Mouse (Mus musculus) stomach, embryonic 14.5 days (tissue): Measurements from ENCODE around the gene Fos. TPM values are rescaled to one million over a fixed set of nuclear protein-coding genes. Genes with fewer than 3 reads are reported as not detected.

ENCODE experiments used
- ATAC-seq: fragments of 200-750 bp; cut with Nextera tagmentation; 2 replicates; pipeline ENCODE4 v1.8.0; 2017; ENCODE audit warnings: low read depth, moderate TSS enrichment; ENCODE audit not compliant: insufficient number of reproducible peaks, insufficient read depth, low FRiP score
- H3K27ac ChIP-seq: fragments of 300-500 bp; sonication (generic); 2 replicates; pipeline ENCODE4 v1.5.1; 2014; ENCODE audit warnings: mild to moderate bottlenecking, low read length, moderate library complexity, mixed read lengths
- H3K27me3 ChIP-seq: fragments of 300-500 bp; sonication (generic); 2 replicates; pipeline ENCODE4 v1.6.1; 2014; ENCODE audit warnings: low read length, control low read depth, mixed read lengths; ENCODE audit not compliant: control insufficient read depth, insufficient read depth
- H3K36me3 ChIP-seq: fragments of 300-500 bp; sonication (generic); 2 replicates; pipeline ENCODE4 v1.6.1; 2014; ENCODE audit warnings: mild to moderate bottlenecking, control low read depth, low read length, moderate library complexity, mixed read lengths; ENCODE audit not compliant: control insufficient read depth, insufficient read depth
- H3K4me1 ChIP-seq: fragments of 300-500 bp; sonication (generic); 2 replicates; pipeline ENCODE4 v1.6.1; 2014; ENCODE audit warnings: low read length, control low read depth, mixed read lengths; ENCODE audit not compliant: control insufficient read depth, insufficient read depth
- H3K4me2 ChIP-seq: fragments of 300-500 bp; sonication (generic); replicated peaks from 2 replicates; pipeline ENCODE4 v1.6.1; 2014; ENCODE audit warnings: low read depth, low read length, control low read depth
- H3K4me3 ChIP-seq: fragments of 300-500 bp; sonication (generic); 2 replicates; pipeline ENCODE4 v1.5.1; 2014; ENCODE audit warnings: low read depth, low read length, control low read depth
- H3K9ac ChIP-seq: fragments of 300-500 bp; sonication (generic); replicated peaks from 2 replicates; pipeline ENCODE4 v1.6.1; 2014; ENCODE audit warnings: low read depth, mild to moderate bottlenecking, control low read depth, low read length, moderate library complexity, mixed read lengths
- H3K9me3 ChIP-seq: fragments of 300-500 bp; sonication (generic); 2 replicates; pipeline ENCODE4 v1.6.1; 2016; ENCODE audit warnings: low read depth, low read length, control low read depth; ENCODE audit not compliant: control insufficient read depth
- WGBS: fragments of 180-500 bp; shearing (Covaris S2); extraction: QIAGEN DNeasy Blood & Tissue Kit; methylation state at CpG from one replicate; pipeline ENCODE4 v1.1.7; 2014; 5-methylcytosine and 5-hydroxymethylcytosine counted together
- polyA plus RNA-seq: library from polyadenylated mRNA; unstranded; fragments of >200 nt; fragmentation: Nextera tagmentation; extraction: Ambion mirVana; gene quantifications from 2 replicates; pipeline ENCODE4 v1.2.1, GENCODE M21; 2014

The Fos gene
- polyA plus RNA-seq, 1 experiment from 2014 or later, result 8.6 TPM

DNA sequence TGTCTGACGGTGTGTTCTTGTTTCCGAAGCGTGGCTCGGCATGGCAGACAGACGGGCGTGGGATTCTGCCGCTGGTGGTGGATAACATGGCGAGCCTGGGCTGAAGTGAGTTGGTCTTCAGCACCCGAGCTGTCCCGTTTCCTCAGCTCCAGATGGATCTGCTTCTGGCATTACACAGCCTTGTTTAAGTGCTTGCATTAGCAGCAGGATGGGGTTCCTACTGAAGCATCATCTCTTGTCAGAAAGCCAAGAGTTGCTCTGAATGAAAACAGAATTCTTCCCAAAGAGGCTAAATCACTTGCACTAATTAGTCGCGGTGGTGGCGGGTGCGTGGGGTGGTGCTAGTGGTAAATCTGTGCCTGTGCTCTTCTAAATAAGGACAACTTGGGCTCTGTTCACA lies 5.8 kb upstream of the Fos start:
- no peak overlapping the region for H3K4me2 ChIP-seq
- peaks cover 8% of the 10 kb centered on the region; the same call in 1 of the 2 replicates for H3K4me1 ChIP-seq
- no peaks in the 10 kb centered on the region for H3K36me3 ChIP-seq
- H3K27me3 ChIP-seq, result no peaks in the 10 kb centered on the region
- H3K27ac ChIP-seq, result no peak overlapping the region
- H3K9me3 ChIP-seq, result no peaks in the 10 kb centered on the region
- H3K9ac ChIP-seq, result no peak overlapping the region
- 73% methylated on average over 14 of the region's 14 CpGs for WGBS
- H3K4me3 ChIP-seq, result no peak overlapping the region
- no peak for ATAC-seq

DNA sequence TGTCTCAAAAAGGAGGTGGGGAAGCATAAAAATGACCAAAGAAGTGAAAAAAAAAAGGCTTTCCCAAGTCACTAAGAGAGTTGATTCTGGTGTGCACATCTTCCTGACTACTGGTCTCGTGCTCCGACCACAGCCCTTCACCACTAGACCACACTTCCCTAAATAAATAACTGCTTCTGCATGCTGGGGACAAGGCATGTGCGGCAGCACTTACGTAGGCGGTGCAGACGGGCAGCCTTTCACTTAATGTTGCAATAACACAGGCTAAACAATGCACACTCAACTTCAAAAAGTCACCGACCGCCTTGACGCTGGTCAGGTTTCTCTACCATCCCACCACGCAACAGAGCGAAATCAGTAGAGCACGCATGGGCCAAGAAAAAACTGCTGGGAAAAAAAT lies 5.0 kb upstream of the Fos start:
- no peak for ATAC-seq
- H3K4me1 ChIP-seq, result peaks cover 8% of the 10 kb centered on the region; the same call in 1 of the 2 replicates
- no peaks in the 10 kb centered on the region for H3K9me3 ChIP-seq
- no peak overlapping the region for H3K27ac ChIP-seq
- H3K4me3 ChIP-seq, result no peak overlapping the region
- no peak overlapping the region for H3K9ac ChIP-seq
- 77% methylated on average over 12 of the region's 12 CpGs for WGBS
- H3K4me2 ChIP-seq, result no peak overlapping the region
- H3K27me3 ChIP-seq, result no peaks in the 10 kb centered on the region
- H3K36me3 ChIP-seq, result no peaks in the 10 kb centered on the region

DNA sequence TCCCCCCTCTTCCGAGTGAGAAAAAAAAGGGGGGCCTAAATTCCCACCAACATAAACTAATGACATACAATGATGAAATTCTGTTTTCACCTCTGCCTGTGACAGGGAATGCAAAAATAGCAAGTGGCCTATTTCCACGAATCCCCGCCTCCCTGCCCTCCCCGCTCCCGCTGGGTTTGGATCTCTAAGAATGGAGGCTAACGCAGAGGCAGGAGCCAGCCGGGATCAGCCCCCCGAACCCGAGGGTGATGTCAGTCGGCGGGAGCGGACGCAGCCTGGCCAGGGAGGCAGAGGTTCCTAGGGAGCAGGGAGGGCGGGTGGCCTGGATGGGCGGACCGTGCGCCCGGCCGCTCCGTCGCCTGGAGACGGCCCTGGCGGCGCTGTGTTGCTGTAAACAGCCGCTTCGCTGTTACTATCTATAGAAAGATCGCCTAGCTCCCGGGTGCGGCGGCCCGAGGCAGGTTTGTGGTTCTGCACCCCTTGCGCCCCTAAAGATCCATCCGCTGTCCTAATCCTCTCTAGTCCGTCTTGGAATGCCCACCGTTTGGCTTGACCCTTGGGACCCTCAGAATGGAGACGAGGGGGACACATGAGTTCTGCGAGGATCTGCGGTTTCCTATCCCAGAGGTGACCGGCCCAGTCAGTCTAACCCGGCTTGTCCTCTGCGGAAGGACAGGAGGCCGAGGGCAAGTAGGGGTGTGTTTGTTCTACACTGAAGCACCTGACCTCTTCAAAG lies 1.6 kb upstream of the Fos start:
- peak overlapping the region; percentile 56 for H3K4me3 ChIP-seq
- WGBS, result under 1% methylated on average over 42 of the region's 42 CpGs
- peak overlapping the region; percentile 25; the same call in 1 of the 2 replicates for H3K9ac ChIP-seq
- peak; percentile 11; the same call in 1 of the 2 replicates for ATAC-seq
- H3K27me3 ChIP-seq, result peaks cover 3% of the 10 kb centered on the region; the same call in 1 of the 2 replicates
- peak overlapping the region; percentile 59 for H3K27ac ChIP-seq
- H3K36me3 ChIP-seq, result no peaks in the 10 kb centered on the region
- peaks cover 8% of the 10 kb centered on the region; the same call in 1 of the 2 replicates for H3K4me1 ChIP-seq
- peak overlapping the region; percentile 99 for H3K4me2 ChIP-seq
- no peaks in the 10 kb centered on the region for H3K9me3 ChIP-seq

DNA sequence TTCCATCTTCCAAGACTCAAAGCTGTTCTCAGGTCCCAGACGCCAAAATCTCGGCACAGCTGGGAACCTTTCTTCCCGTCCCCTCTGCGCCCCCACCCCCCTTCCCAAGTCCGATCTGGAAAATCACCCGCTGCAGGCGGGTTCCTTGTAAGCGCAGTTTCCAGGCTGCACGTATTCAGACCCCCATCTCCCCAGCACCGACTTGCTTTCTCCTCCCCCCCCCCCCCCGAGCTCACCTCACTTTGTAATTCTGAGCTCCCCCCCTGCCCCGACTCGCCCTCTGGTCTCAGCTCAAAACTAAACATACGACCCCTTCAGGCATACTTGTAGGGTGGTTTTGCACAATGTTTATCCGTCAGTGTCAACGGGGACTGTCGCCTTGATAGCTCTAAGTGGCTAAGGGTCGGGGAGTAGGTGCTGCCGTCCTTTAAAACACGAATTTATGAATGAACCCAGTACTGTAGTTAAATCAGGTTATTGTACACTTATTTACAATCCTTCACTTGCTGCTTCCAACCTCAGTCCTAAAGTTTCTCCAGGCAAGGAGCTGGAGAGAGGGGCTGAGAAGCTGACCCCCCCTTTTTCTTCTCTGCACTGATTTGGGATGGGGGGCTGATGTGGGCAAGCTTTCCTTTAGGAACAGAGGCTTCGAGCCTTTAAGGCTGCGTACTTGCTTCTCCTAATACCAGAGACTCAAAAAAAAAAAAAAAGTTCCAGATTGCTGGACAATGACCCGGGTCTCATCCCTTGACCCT lies 857 bp upstream of the Fos start:
- H3K9ac ChIP-seq, result peak overlapping the region; percentile 52; the same call in 1 of the 2 replicates
- H3K4me1 ChIP-seq, result peaks cover 8% of the 10 kb centered on the region; the same call in 1 of the 2 replicates
- no peaks in the 10 kb centered on the region for H3K9me3 ChIP-seq
- WGBS, result 2% methylated on average over 23 of the region's 23 CpGs
- H3K27me3 ChIP-seq, result peaks cover 3% of the 10 kb centered on the region; the same call in 1 of the 2 replicates
- no peaks in the 10 kb centered on the region for H3K36me3 ChIP-seq
- H3K4me3 ChIP-seq, result peak overlapping the region; percentile 56
- H3K27ac ChIP-seq, result peak overlapping the region; percentile 80
- no peak for ATAC-seq
- H3K4me2 ChIP-seq, result peak overlapping the region; percentile 99

DNA sequence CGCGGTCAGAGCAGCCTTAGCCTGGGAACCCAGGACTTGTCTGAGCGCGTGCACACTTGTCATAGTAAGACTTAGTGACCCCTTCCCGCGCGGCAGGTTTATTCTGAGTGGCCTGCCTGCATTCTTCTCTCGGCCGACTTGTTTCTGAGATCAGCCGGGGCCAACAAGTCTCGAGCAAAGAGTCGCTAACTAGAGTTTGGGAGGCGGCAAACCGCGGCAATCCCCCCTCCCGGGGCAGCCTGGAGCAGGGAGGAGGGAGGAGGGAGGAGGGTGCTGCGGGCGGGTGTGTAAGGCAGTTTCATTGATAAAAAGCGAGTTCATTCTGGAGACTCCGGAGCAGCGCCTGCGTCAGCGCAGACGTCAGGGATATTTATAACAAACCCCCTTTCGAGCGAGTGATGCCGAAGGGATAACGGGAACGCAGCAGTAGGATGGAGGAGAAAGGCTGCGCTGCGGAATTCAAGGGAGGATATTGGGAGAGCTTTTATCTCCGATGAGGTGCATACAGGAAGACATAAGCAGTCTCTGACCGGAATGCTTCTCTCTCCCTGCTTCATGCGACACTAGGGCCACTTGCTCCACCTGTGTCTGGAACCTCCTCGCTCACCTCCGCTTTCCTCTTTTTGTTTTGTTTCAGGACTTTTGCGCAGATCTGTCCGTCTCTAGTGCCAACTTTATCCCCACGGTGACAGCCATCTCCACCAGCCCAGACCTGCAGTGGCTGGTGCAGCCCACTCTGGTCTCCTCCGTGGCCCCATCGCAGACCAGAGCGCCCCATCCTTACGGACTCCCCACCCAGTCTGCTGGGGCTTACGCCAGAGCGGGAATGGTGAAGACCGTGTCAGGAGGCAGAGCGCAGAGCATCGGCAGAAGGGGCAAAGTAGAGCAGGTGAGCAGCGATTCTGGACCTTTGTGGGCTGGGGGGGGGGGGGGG lies 875 bp downstream of the Fos start:
- H3K9me3 ChIP-seq, result no peaks in the 10 kb centered on the region
- H3K4me1 ChIP-seq, result peaks cover 8% of the 10 kb centered on the region; the same call in 1 of the 2 replicates
- H3K4me3 ChIP-seq, result peak overlapping the region; percentile 56
- peak overlapping the region; percentile 80 for H3K27ac ChIP-seq
- ATAC-seq, result no peak; the same call in none of the 2 replicates
- H3K4me2 ChIP-seq, result peak overlapping the region; percentile 99
- peak overlapping the region; percentile 52 for H3K9ac ChIP-seq
- no peaks in the 10 kb centered on the region for H3K36me3 ChIP-seq
- H3K27me3 ChIP-seq, result peaks cover 3% of the 10 kb centered on the region; the same call in 1 of the 2 replicates
- WGBS, result under 1% methylated on average over 49 of the region's 49 CpGs

DNA sequence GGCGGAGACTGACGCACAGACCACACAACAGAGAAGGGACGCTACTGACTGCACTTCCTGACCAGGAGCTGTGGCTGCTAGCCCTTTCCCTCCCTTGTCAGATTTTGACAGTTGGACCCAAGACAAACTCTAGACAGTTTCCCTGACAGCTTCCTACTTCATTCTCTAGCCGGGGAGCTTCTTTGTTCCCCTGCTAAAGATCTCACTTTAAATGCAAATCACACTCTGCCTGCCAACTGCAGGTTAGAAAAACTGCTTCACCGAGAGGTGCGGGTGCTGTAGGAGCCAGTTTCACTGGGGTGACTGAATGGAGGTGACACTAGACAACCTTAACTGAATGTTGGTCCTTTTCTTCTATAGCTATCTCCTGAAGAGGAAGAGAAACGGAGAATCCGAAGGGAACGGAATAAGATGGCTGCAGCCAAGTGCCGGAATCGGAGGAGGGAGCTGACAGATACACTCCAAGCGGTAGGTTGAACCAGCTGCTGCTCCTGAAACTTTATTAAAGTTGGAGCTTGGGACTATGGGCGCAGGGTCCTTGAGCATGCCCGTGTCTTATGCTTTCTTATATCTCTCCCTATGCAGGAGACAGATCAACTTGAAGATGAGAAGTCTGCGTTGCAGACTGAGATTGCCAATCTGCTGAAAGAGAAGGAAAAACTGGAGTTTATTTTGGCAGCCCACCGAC lies 1.7 kb downstream of the Fos start:
- Histone ChIP-seq H3K27me3 (peaks cover 3% of the 10 kb centered on the region; the same call in 1 of the 2 replicates), H3K36me3 (no peaks in the 10 kb centered on the region), H3K9me3 (no peaks in the 10 kb centered on the region), H3K9ac (no peak overlapping the region; the same call in 1 of the 2 replicates), H3K4me1 (peaks cover 8% of the 10 kb centered on the region; the same call in 1 of the 2 replicates), H3K4me3 (peak overlapping the region; percentile 56), H3K4me2 (peak overlapping the region; percentile 99), H3K27ac (no peak overlapping the region)
- WGBS, result 21% methylated on average over 14 of the region's 16 CpGs
- ATAC-seq, result no peak

DNA sequence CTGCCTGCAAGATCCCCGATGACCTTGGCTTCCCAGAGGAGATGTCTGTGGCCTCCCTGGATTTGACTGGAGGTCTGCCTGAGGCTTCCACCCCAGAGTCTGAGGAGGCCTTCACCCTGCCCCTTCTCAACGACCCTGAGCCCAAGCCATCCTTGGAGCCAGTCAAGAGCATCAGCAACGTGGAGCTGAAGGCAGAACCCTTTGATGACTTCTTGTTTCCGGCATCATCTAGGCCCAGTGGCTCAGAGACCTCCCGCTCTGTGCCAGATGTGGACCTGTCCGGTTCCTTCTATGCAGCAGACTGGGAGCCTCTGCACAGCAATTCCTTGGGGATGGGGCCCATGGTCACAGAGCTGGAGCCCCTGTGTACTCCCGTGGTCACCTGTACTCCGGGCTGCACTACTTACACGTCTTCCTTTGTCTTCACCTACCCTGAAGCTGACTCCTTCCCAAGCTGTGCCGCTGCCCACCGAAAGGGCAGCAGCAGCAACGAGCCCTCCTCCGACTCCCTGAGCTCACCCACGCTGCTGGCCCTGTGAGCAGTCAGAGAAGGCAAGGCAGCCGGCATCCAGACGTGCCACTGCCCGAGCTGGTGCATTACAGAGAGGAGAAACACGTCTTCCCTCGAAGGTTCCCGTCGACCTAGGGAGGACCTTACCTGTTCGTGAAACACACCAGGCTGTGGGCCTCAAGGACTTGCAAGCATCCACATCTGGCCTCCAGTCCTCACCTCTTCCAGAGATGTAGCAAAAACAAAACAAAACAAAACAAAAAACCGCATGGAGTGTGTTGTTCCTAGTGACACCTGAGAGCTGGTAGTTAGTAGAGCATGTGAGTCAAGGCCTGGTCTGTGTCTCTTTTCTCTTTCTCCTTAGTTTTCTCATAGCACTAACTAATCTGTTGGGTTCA lies 2.5 kb downstream of the Fos start:
- 0 out of 2 replicates have a peak overlapping the region, but pooled peaks have one; percentile 56 for H3K4me3 ChIP-seq
- no peaks in the 10 kb centered on the region for H3K9me3 ChIP-seq
- peaks cover 3% of the 10 kb centered on the region; the same call in 1 of the 2 replicates for H3K27me3 ChIP-seq
- H3K4me1 ChIP-seq, result peaks cover 8% of the 10 kb centered on the region; the same call in 1 of the 2 replicates
- H3K27ac ChIP-seq, result no peak overlapping the region
- no peak overlapping the region for H3K4me2 ChIP-seq
- H3K9ac ChIP-seq, result no peak overlapping the region
- no peaks in the 10 kb centered on the region for H3K36me3 ChIP-seq
- WGBS, result 58% methylated on average over 23 of the region's 23 CpGs
- no peak for ATAC-seq
